Mouse (Mus musculus) heart, adult 2 months (tissue): ENCODE results near the gene Med21. TPM values are rescaled to one million over a fixed set of nuclear protein-coding genes. Genes with fewer than 3 reads are reported as not detected.

ENCODE experiments used
- DNase-seq, 2 experiments: peaks; one replicate each; pipeline ENCODE4 v3.0.0; 2021
- H3K27ac ChIP-seq: fragments of 200-600 bp; 2 replicates; pipeline ENCODE4 v1.8.1; 2022
- H3K27me3 ChIP-seq: fragments of 200-500 bp; 2 replicates; pipeline ENCODE4 v1.6.1; 2012; ENCODE audit warnings: mild to moderate bottlenecking, low read length, inconsistent platforms, mixed read lengths; ENCODE audit not compliant: control insufficient read depth, insufficient read depth
- H3K36me3 ChIP-seq: fragments of 200-500 bp; 2 replicates; pipeline ENCODE4 v1.6.1; 2012; ENCODE audit warnings: low read length, inconsistent platforms; ENCODE audit not compliant: control insufficient read depth, insufficient read depth
- H3K4me1 ChIP-seq: fragments of 200-500 bp; 2 replicates; pipeline ENCODE4 v1.6.1; 2011; ENCODE audit warnings: low read length; ENCODE audit not compliant: control insufficient read depth, insufficient read depth
- H3K4me3 ChIP-seq: fragments of 200-600 bp; 2 replicates; pipeline ENCODE4 v1.8.1; 2022
- H3K79me2 ChIP-seq: fragments of 200-500 bp; replicated peaks from 2 replicates; pipeline ENCODE4 v1.6.1; 2012; ENCODE audit warnings: mild to moderate bottlenecking, inconsistent platforms, low read length, moderate library complexity, mixed read lengths; ENCODE audit not compliant: control insufficient read depth, insufficient read depth
- H3K9ac ChIP-seq: fragments of 200-500 bp; 2 replicates; pipeline ENCODE4 v1.6.1; 2012; ENCODE audit warnings: low read depth, mild to moderate bottlenecking, control low read depth, inconsistent platforms, low read length, mixed read lengths
- CTCF ChIP-seq: fragments of 200-600 bp; IDR thresholded peaks from 2 replicates; pipeline ENCODE4 v1.8.1; 2022; ENCODE audit warnings: antibody characterized with exemption, mild to moderate bottlenecking, moderate library complexity
- EP300 ChIP-seq: fragments of 200-500 bp; IDR thresholded peaks from 2 replicates; pipeline ENCODE4 v1.6.1; 2011; ENCODE audit warnings: low read depth, low read length, control low read depth; ENCODE audit not compliant: insufficient read depth
- POLR2A ChIP-seq: fragments of 200-500 bp; IDR thresholded peaks from 2 replicates; pipeline ENCODE4 v1.6.1; 2011; ENCODE audit warnings: mild to moderate bottlenecking, low read depth, low read length, control low read depth; ENCODE audit not compliant: insufficient read depth
- WGBS: fragments of 180-500 bp; shearing (Covaris S2); methylation state at CpG from one replicate; pipeline ENCODE4 v1.1.7; 2018; 5-methylcytosine and 5-hydroxymethylcytosine counted together
- intact Hi-C: fragments of 180-260 bp; cut with DNase I; formaldehyde crosslinking; loops from one replicate; pipeline ENCODE4 v1.15.1; 2025
- polyA plus RNA-seq: library from polyadenylated mRNA; depleted of rRNA; stranded (reverse); fragments of >200 nt; gene quantifications from 2 replicates; pipeline ENCODE4 v1.2.3, GENCODE M21; 2012; rRNA removed
- total RNA-seq, 2 experiments: library from RNA; stranded (reverse); gene quantifications; 2 replicates each; pipeline ENCODE4 v1.2.3; 2021

Gene Med21
- total and polyA plus RNA-seq, 3 experiments: 39.4 to 50.5 (median 43.0) TPM

DNA sequence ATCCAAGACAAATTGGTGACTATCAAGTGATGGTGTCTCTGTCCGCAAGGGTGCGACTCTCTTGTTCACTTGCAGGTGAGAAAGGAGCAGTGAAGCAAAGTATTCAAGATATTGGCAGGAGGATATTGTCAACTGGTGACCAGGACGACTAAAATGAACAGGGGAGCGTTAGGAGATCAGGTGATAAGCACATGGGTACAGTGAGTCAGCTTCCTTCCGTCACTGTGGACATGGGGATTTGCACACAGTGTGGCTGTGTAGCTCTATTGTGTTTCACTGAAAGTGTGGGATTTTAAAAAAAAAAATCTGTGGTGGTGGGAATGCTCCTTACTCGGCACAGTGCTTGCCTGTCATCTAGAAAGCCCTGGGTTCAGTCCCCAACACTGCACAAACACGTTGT lies 45.7 kb downstream of the Med21 start:
- no peak overlapping the region for H3K4me3 ChIP-seq
- intact Hi-C loops: loop anchor here (5.0 kb wide), 1 partner anchor 34 kb away; the partner anchor contains the start of gene Stk38l
- H3K27ac ChIP-seq: no peak overlapping the region
- H3K4me1 ChIP-seq: peaks cover 5% of the 10 kb centered on the region
- no peaks in the 10 kb centered on the region for H3K27me3 ChIP-seq
- DNase-seq: no peak
- TF ChIP-seq EP300 (no peak), POLR2A (no peak), CTCF (no peak)
- H3K9ac ChIP-seq: no peak overlapping the region
- no peaks in the 10 kb centered on the region for H3K36me3 ChIP-seq
- H3K79me2 ChIP-seq: no peaks in the 10 kb centered on the region
- 84% methylated on average over 7 of the region's 7 CpGs for WGBS

DNA sequence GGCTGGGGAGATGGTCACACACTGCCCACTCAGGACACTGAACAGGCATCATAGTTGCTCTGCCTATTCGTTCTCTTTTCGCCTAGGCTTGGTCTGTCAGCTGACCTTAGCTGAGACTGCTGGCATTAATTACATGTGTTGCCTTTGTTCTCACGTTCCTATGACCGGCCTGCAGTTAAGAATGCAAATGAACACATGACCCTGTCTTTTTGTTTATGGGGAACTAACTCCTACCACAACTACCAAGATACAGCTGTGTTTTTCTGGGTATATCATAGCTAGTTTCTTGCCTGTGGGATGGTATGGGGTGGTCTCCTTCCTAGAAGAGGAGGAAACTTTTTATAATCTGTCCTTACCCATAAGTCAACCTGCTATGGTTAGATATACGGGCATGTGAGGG lies 46.5 kb downstream of the Med21 start:
- Histone ChIP-seq H3K79me2 (no peaks in the 10 kb centered on the region), H3K4me3 (no peak overlapping the region), H3K27me3 (no peaks in the 10 kb centered on the region), H3K27ac (no peak overlapping the region), H3K36me3 (no peaks in the 10 kb centered on the region), H3K4me1 (peaks cover 5% of the 10 kb centered on the region), H3K9ac (no peak overlapping the region)
- TF ChIP-seq POLR2A (no peak), CTCF (no peak), EP300 (no peak)
- 89% methylated on average over 5 of the region's 5 CpGs for WGBS
- no peak for DNase-seq
- intact Hi-C loops: loop anchor here (5.0 kb wide), 1 partner anchor 33 kb away; the partner anchor contains the start of gene Stk38l

DNA sequence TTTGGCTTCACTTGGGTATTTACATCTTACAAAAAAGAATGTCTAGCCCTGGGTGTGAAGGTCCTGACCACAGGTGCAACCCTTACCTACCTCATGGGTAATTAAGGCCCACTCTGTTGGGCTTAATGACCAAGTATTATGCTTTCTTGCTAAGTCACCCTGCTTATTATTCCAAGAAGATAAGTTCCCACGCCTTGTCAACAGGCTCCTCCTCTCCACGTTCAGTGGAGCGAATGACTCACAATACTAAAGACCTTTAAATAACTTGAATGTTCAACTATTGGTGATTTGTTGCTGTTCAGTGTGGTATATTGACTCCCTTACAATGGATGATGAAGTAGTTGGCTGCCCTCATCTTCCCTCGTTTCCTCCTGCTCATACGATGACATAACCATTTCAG lies 55.4 kb downstream of the Med21 start:
- H3K4me1 ChIP-seq: peaks cover 3% of the 10 kb centered on the region
- H3K27ac ChIP-seq: peak overlapping the region; percentile 49
- no peak overlapping the region for H3K4me3 ChIP-seq
- H3K79me2 ChIP-seq: no peaks in the 10 kb centered on the region
- TF ChIP-seq EP300 (no peak), CTCF (no peak), POLR2A (no peak)
- H3K27me3 ChIP-seq: no peaks in the 10 kb centered on the region
- no peak overlapping the region for H3K9ac ChIP-seq
- intact Hi-C loops: no loop called here
- DNase-seq: no peak
- WGBS: 31% methylated on average over 5 of the region's 5 CpGs
- H3K36me3 ChIP-seq: no peaks in the 10 kb centered on the region

DNA sequence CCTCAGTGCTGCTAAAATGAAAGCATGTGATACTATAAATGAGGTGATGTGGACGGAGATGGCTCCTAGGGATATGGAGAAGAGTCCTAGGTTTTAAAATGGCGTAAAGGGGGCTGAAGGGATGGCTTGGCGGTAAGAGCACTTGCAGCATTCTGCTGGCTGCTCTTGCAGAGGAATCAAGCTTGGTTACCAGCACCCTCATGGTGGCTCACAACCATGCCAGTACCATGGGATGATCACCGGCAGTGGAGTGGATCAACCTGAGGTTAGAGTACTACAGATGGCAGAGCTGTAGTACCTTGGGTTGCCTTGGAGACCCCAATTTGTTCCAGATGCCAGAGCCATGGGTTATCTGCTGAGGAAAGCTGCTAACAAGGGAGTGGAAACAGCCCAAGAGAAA lies 56.0 kb downstream of the Med21 start:
- TF ChIP-seq EP300: no peak
- no peak for TF ChIP-seq POLR2A
- no peak for TF ChIP-seq CTCF
- intact Hi-C loops: no loop called here

More for the DNA sequence above, 56.0 kb downstream of the Med21 start:
- no peak overlapping the region for H3K4me3 ChIP-seq
- no peak for DNase-seq
- no peaks in the 10 kb centered on the region for H3K36me3 ChIP-seq
- no peak overlapping the region for H3K9ac ChIP-seq
- H3K79me2 ChIP-seq: no peaks in the 10 kb centered on the region
- H3K27ac ChIP-seq: peak overlapping the region; percentile 49
- no peaks in the 10 kb centered on the region for H3K27me3 ChIP-seq
- H3K4me1 ChIP-seq: peaks cover 6% of the 10 kb centered on the region
- WGBS: 84% methylated on average over 4 of the region's 4 CpGs

Other genes starting within 250 kb of the Med21 start
- gene Itpr2, start 140.3 kb upstream of the Med21 start, total RNA-seq: 10 to 100 TPM; 20.1 to 23.7 TPM
- gene Itpr2, start 140.3 kb upstream of the Med21 start, polyA plus RNA-seq: 6.6 and 8.1 TPM in 2 replicates
- gene Fgfr1op2, start 65.3 kb upstream of the Med21 start, total RNA-seq: 10 to 100 TPM; 67.5 to 72.2 TPM
- gene Fgfr1op2, start 65.3 kb upstream of the Med21 start, polyA plus RNA-seq: 31.3 and 42.6 TPM in 2 replicates
- gene Ints13, start 64.7 kb upstream of the Med21 start, total RNA-seq: 10 to 100 TPM; 17.8 to 18.2 TPM
- gene Ints13, start 64.7 kb upstream of the Med21 start, polyA plus RNA-seq: 8.5 and 20.5 TPM in 2 replicates
- 10 to 100 TPM; 14.6 to 18.0 TPM for gene Tm7sf3, start 277 bp downstream of the Med21 start, total RNA-seq
- gene Tm7sf3, start 277 bp downstream of the Med21 start, polyA plus RNA-seq: 9.7 and 12.2 TPM in 2 replicates
- gene Stk38l, start 82.4 kb downstream of the Med21 start, total RNA-seq: 10 to 100 TPM; 13.9 to 14.4 TPM
- 3.1 and 8.0 TPM in 2 replicates for gene Stk38l, start 82.4 kb downstream of the Med21 start, polyA plus RNA-seq
- 1 to 10 TPM in 1 of 2 experiments, under 1 TPM in 1; 0.86 to 1.5 TPM for gene Arntl2, start 153.5 kb downstream of the Med21 start, total RNA-seq
- 1.6 and 2.6 TPM in 2 replicates for gene Arntl2, start 153.5 kb downstream of the Med21 start, polyA plus RNA-seq
- 1 to 10 TPM; 2.0 TPM for gene Smco2, start 207.6 kb downstream of the Med21 start, total RNA-seq
- gene Smco2, start 207.6 kb downstream of the Med21 start, polyA plus RNA-seq: 0.47 and 0.76 TPM in 2 replicates
- gene Ppfibp1, start 245.9 kb downstream of the Med21 start, total RNA-seq: 100 to 1,000 TPM; 102 to 128 TPM
- 15.4 and 33.7 TPM in 2 replicates for gene Ppfibp1, start 245.9 kb downstream of the Med21 start, polyA plus RNA-seq